Mouse (Mus musculus) hindbrain, embryonic 14.5 days (tissue): ENCODE data around the gene Ugt3a2. TPM values are rescaled to one million over a fixed set of nuclear protein-coding genes. Genes with fewer than 3 reads are reported as not detected.

Experiments
- ATAC-seq: fragments of 200-750 bp; cut with Nextera tagmentation; 2 replicates; pipeline ENCODE4 v1.8.0; 2017; ENCODE audit warnings: moderate number of reproducible peaks, mild to moderate bottlenecking, moderate TSS enrichment, moderate library complexity; ENCODE audit not compliant: low FRiP score
- DNase-seq: peaks from one replicate; pipeline ENCODE4 v3.0.0-alpha.2; 2015; ENCODE audit warnings: low spot score
- H3K27ac ChIP-seq: fragments of 300-500 bp; sonication (generic); 2 replicates; pipeline ENCODE4 v1.5.1; 2014; ENCODE audit warnings: mild to moderate bottlenecking, moderate library complexity
- H3K27me3 ChIP-seq: fragments of 300-500 bp; sonication (generic); 2 replicates; pipeline ENCODE4 v1.6.1; 2014; ENCODE audit warnings: mild to moderate bottlenecking, low read length, mixed read lengths; ENCODE audit not compliant: control insufficient read depth, insufficient read depth
- H3K36me3 ChIP-seq: fragments of 300-500 bp; sonication (generic); replicated peaks from 2 replicates; pipeline ENCODE4 v1.6.1; 2014; ENCODE audit not compliant: control insufficient read depth, insufficient read depth
- H3K4me1 ChIP-seq: fragments of 300-500 bp; sonication (generic); replicated peaks from 2 replicates; pipeline ENCODE4 v1.6.1; 2014; ENCODE audit warnings: antibody characterized with exemption, low read length, mixed read lengths; ENCODE audit not compliant: control insufficient read depth, insufficient read depth
- H3K4me2 ChIP-seq: fragments of 300-500 bp; sonication (generic); replicated peaks from 2 replicates; pipeline ENCODE4 v1.6.1; 2014; ENCODE audit warnings: mild to moderate bottlenecking, moderate library complexity
- H3K4me3 ChIP-seq: fragments of 300-500 bp; sonication (generic); replicated peaks from 2 replicates; pipeline ENCODE4 v1.5.1; 2014; ENCODE audit warnings: mild to moderate bottlenecking, low read length
- H3K9ac ChIP-seq: fragments of 300-500 bp; sonication (generic); 2 replicates; pipeline ENCODE4 v1.6.1; 2014
- H3K9me3 ChIP-seq: fragments of 300-500 bp; sonication (generic); 2 replicates; pipeline ENCODE4 v1.6.1; 2016; ENCODE audit warnings: low read length; ENCODE audit not compliant: control insufficient read depth
- WGBS: fragments of 180-500 bp; shearing (Covaris S2); extraction: QIAGEN DNeasy Blood & Tissue Kit; methylation state at CpG from one replicate; pipeline ENCODE4 v1.1.7; 2014; 5-methylcytosine and 5-hydroxymethylcytosine counted together
- polyA plus RNA-seq: library from polyadenylated mRNA; unstranded; fragments of >200 nt; fragmentation: Nextera tagmentation; extraction: Ambion mirVana; gene quantifications from 2 replicates; pipeline ENCODE4 v1.2.1, GENCODE M21; 2014

Ugt3a2 gene
- polyA plus RNA-seq, 1 experiment from 2014 or later, result not detected

DNA sequence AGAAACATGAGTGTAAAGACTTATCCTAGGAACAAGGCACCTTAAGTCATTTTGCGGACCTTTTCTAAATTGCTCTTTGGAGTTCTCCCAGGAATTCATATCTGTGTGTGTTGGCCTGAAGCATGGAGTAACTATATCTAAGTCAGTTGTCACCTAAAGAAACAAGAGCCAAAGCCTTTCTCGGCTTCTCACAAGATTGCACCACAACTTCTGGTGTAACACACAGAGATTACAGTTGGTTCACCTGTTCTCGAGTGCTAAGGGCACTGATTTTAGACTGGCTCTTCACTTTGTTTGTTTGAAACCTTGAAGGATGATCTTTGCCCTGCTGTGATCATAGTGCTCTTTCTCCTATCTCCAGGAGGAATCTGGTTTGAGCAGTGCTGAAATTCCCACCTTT, 74.1 kb downstream of the Ugt3a2 start:
- no peaks in the 10 kb centered on the region for H3K4me1 ChIP-seq
- DNase-seq, result no peak
- no peak overlapping the region for H3K9ac ChIP-seq
- ATAC-seq, result no peak
- H3K4me3 ChIP-seq, result no peak overlapping the region
- no peaks in the 10 kb centered on the region for H3K9me3 ChIP-seq
- no peak overlapping the region for H3K27ac ChIP-seq
- no peak overlapping the region for H3K4me2 ChIP-seq
- 95% methylated on average over 3 of the region's 3 CpGs for WGBS
- H3K36me3 ChIP-seq, result no peaks in the 10 kb centered on the region
- H3K27me3 ChIP-seq, result no peaks in the 10 kb centered on the region

Other genes starting within 250 kb of the Ugt3a2 start
- 7.6 and 8.5 TPM in 2 replicates for gene Lmbrd2, start 195.0 kb upstream of the Ugt3a2 start, polyA plus RNA-seq
- 19.7 and 25.7 TPM in 2 replicates for gene Skp2, start 180.1 kb upstream of the Ugt3a2 start, polyA plus RNA-seq
- not detected in 2 replicates for gene Ugt3a1, start 58.7 kb upstream of the Ugt3a2 start, polyA plus RNA-seq
- 6.4 and 6.9 TPM in 2 replicates for gene Capsl, start 100.5 kb downstream of the Ugt3a2 start, polyA plus RNA-seq
- gene Il7r, start 194.6 kb downstream of the Ugt3a2 start, polyA plus RNA-seq, result 0.23 TPM in 1 of 2 replicates, not detected in the other